Mouse (Mus musculus) myocyte (in vitro differentiated cells): ENCODE results near the gene Capzb. TPM values are rescaled to one million over a fixed set of nuclear protein-coding genes. Genes with fewer than 3 reads are reported as not detected.

Experiments
- H3K27me3 ChIP-seq: one replicate; pipeline ENCODE4 v1.6.1; 2011; ENCODE audit not compliant: control insufficient read depth, insufficient read depth, insufficient read length
- H3K36me3 ChIP-seq: one replicate; pipeline ENCODE4 v1.6.1; 2011; ENCODE audit not compliant: control insufficient read depth, insufficient read depth
- H3K4me2 ChIP-seq: one replicate; pipeline ENCODE4 v1.6.1; 2011; ENCODE audit warnings: low read depth, control low read depth
- H3K4me3 ChIP-seq: one replicate; pipeline ENCODE4 v1.5.1; 2011; ENCODE audit warnings: mild to moderate bottlenecking, control low read depth, moderate library complexity
- H3K79me2 ChIP-seq: one replicate; pipeline ENCODE4 v1.6.1; 2011; ENCODE audit not compliant: control insufficient read depth, insufficient read depth
- H3ac ChIP-seq: one replicate; pipeline ENCODE4 v1.6.1; 2011; ENCODE audit not compliant: control insufficient read depth, insufficient read length
- CEBPB ChIP-seq: IDR thresholded peaks from 2 replicates; pipeline ENCODE4 v1.6.1; 2011; ENCODE audit warnings: mild to moderate bottlenecking, moderate library complexity; ENCODE audit not compliant: poor library complexity, insufficient read depth, severe bottlenecking
- E2F4 ChIP-seq: IDR thresholded peaks from one replicate; pipeline ENCODE4 v1.6.1; 2011; ENCODE audit warnings: mild to moderate bottlenecking, control low read depth, moderate library complexity; ENCODE audit not compliant: insufficient read depth
- MAX ChIP-seq: IDR thresholded peaks from one replicate; pipeline ENCODE4 v1.6.1; 2011; ENCODE audit warnings: low read depth, mild to moderate bottlenecking, control low read depth
- MYOD1 ChIP-seq, 3 experiments: IDR thresholded peaks; one replicate each; pipeline ENCODE4 v1.6.1; 2011; ENCODE audit warnings: control low read depth in 2 of 3, low read depth in 2 of 3, mild to moderate bottlenecking in 2 of 3, moderate library complexity in 1 of 3; ENCODE audit not compliant: insufficient read length in 2 of 3, control insufficient read depth in 1 of 3
- MYOG ChIP-seq, 3 experiments: IDR thresholded peaks; one replicate each; pipeline ENCODE4 v1.6.1; 2011; ENCODE audit warnings: control low read depth in 2 of 3, low read depth in 2 of 3, mild to moderate bottlenecking in 2 of 3; ENCODE audit not compliant: insufficient read length in 2 of 3, control insufficient read depth in 1 of 3, insufficient read depth in 1 of 3
- POLR2A ChIP-seq: IDR thresholded peaks from one replicate; pipeline ENCODE4 v1.6.1; 2011; ENCODE audit warnings: low read depth, mild to moderate bottlenecking, control low read depth, moderate library complexity; ENCODE audit not compliant: insufficient read length
- POLR2AphosphoS2 ChIP-seq: IDR thresholded peaks from one replicate; pipeline ENCODE4 v1.6.1; 2011; ENCODE audit warnings: low read depth, control low read depth; ENCODE audit not compliant: insufficient read length
- REST ChIP-seq: IDR thresholded peaks from one replicate; pipeline ENCODE4 v1.6.1; 2011; ENCODE audit warnings: mild to moderate bottlenecking, control low read depth, moderate library complexity; ENCODE audit not compliant: insufficient read depth, insufficient read length
- SRF ChIP-seq: IDR thresholded peaks from one replicate; pipeline ENCODE4 v1.6.1; 2011; ENCODE audit warnings: low read depth; ENCODE audit not compliant: control insufficient read depth, insufficient read length
- TCF12 ChIP-seq: IDR thresholded peaks from one replicate; pipeline ENCODE4 v1.6.1; 2011; ENCODE audit warnings: mild to moderate bottlenecking, control low read depth; ENCODE audit not compliant: poor library complexity, insufficient read depth, severe bottlenecking
- TCF3 ChIP-seq: IDR thresholded peaks from one replicate; pipeline ENCODE4 v1.6.1; 2011; ENCODE audit warnings: low read depth, control low read depth; ENCODE audit not compliant: insufficient read length
- USF1 ChIP-seq: IDR thresholded peaks from one replicate; pipeline ENCODE4 v1.6.1; 2011; ENCODE audit warnings: low read depth, mild to moderate bottlenecking, control low read depth, moderate library complexity
- polyA plus RNA-seq: library from polyadenylated mRNA; unstranded; fragments of >200 nt; fragmentation: generic; extraction: Trizol; gene quantifications from one replicate; pipeline ENCODE4 v1.2.1, GENCODE M21; 2012; ENCODE audit warnings: missing spikeins

The Capzb gene
- polyA plus RNA-seq, 1 experiment: 247 TPM

- TF ChIP-seq POLR2A (no peak), MYOG (IDR thresholded peaks at IDR 0.05; ENCODE audit: control insufficient read depth in 1 of 3, insufficient read depth in 1 of 3, insufficient read length in 2 of 3, low read depth in 2 of 3) (no peak), MYOD1 (IDR thresholded peaks at IDR 0.05; ENCODE audit: control insufficient read depth in 1 of 3, insufficient read length in 2 of 3, low read depth in 2 of 3) (no peak), TCF12 (no peak), USF1 (no peak), E2F4 (no peak), SRF (no peak), CEBPB (no peak), POLR2AphosphoS2 (no peak), MAX (no peak), REST (no peak), TCF3 (no peak)
- Histone ChIP-seq H3K79me2 (no peaks in the 10 kb centered on the region), H3K4me3 (no peak overlapping the region), H3K27me3 (no peaks in the 10 kb centered on the region), H3ac (no peak overlapping the region), H3K36me3 (no peaks in the 10 kb centered on the region), H3K4me2 (no peak overlapping the region)
These were observed 23.5 kb upstream of the Capzb start for GRCm38 (mm10) chr4:139168985-139169747.

- no peaks in the 10 kb centered on the region for H3K27me3 ChIP-seq
- no peak overlapping the region for H3ac ChIP-seq
- H3K4me3 ChIP-seq: no peak overlapping the region
- no peak overlapping the region for H3K4me2 ChIP-seq
- H3K79me2 ChIP-seq: no peaks in the 10 kb centered on the region
- TF ChIP-seq USF1 (no peak), TCF3 (no peak), MYOG (IDR thresholded peaks at IDR 0.05; ENCODE audit: control insufficient read depth in 1 of 3, insufficient read depth in 1 of 3, insufficient read length in 2 of 3, low read depth in 2 of 3) (no peak), MAX (no peak), REST (no peak), CEBPB (no peak), POLR2A (no peak), E2F4 (no peak), MYOD1 (IDR thresholded peaks at IDR 0.05; ENCODE audit: control insufficient read depth in 1 of 3, insufficient read length in 2 of 3, low read depth in 2 of 3) (no peak), POLR2AphosphoS2 (no peak), SRF (no peak), TCF12 (no peak)
- no peaks in the 10 kb centered on the region for H3K36me3 ChIP-seq
These were observed 22.9 kb upstream of the Capzb start for GRCm38 (mm10) chr4:139169748-139170279.

GRCm38 (mm10) chr4:139175061-139175971 is 17.4 kb upstream of the Capzb start:
- Histone ChIP-seq H3K79me2 (no peaks in the 10 kb centered on the region), H3K27me3 (no peaks in the 10 kb centered on the region), H3K4me2 (no peak overlapping the region), H3K36me3 (no peaks in the 10 kb centered on the region), H3ac (no peak overlapping the region), H3K4me3 (no peak overlapping the region)
- no peak for TF ChIP-seq E2F4
- no peak for TF ChIP-seq REST
- no peak for TF ChIP-seq CEBPB
- TF ChIP-seq POLR2AphosphoS2: no peak
- TF ChIP-seq SRF: no peak
- TF ChIP-seq MYOD1 (IDR thresholded peaks at IDR 0.05; ENCODE audit: control insufficient read depth in 1 of 3, insufficient read length in 2 of 3, low read depth in 2 of 3): no peak
- TF ChIP-seq TCF12: no peak
- no peak for TF ChIP-seq TCF3
- TF ChIP-seq MAX: no peak
- no peak for TF ChIP-seq USF1
- TF ChIP-seq POLR2A: no peak
- TF ChIP-seq MYOG (IDR thresholded peaks at IDR 0.05; ENCODE audit: control insufficient read depth in 1 of 3, insufficient read depth in 1 of 3, insufficient read length in 2 of 3, low read depth in 2 of 3): no peak

GRCm38 (mm10) chr4:139176023-139176422 is 16.7 kb upstream of the Capzb start:
- Histone ChIP-seq H3ac (no peak overlapping the region), H3K79me2 (no peaks in the 10 kb centered on the region), H3K36me3 (no peaks in the 10 kb centered on the region), H3K4me2 (no peak overlapping the region), H3K4me3 (no peak overlapping the region), H3K27me3 (no peaks in the 10 kb centered on the region)
- TF ChIP-seq MYOG (IDR thresholded peaks at IDR 0.05; ENCODE audit: control insufficient read depth in 1 of 3, insufficient read depth in 1 of 3, insufficient read length in 2 of 3, low read depth in 2 of 3) (no peak), CEBPB (no peak), TCF3 (no peak), MAX (no peak), TCF12 (no peak), REST (no peak), POLR2AphosphoS2 (no peak), MYOD1 (IDR thresholded peaks at IDR 0.05; ENCODE audit: control insufficient read depth in 1 of 3, insufficient read length in 2 of 3, low read depth in 2 of 3) (no peak), USF1 (no peak), SRF (no peak), POLR2A (no peak), E2F4 (no peak)
